Mouse (Mus musculus) heart, embryonic 14.5 days (tissue): ENCODE measurements at regions not wholly inside any gene's neighbourhood (a gene's known extent, or its start where the extent isn't known, plus 50 kb on each side); places are given as distances from the start of the nearest gene placed in this dataset.
"Not testable (repeated sequence)": the region's sequence is repeated elsewhere in the genome, so short reads cannot be mapped to it uniquely, and the experiment has no call there.

ENCODE experiments used
- ATAC-seq: fragments of 200-750 bp; cut with Nextera tagmentation; 2 replicates; pipeline ENCODE4 v1.8.0; 2017; ENCODE audit warnings: low read depth, moderate TSS enrichment; ENCODE audit not compliant: insufficient number of reproducible peaks, insufficient read depth, low FRiP score
- H3K27ac ChIP-seq, 2 experiments: fragments of 200-500 bp in 1 of 2; fragments of 300-500 bp in 1 of 2; sonication (generic) in 1 of 2; replicated peaks in 1 of 2; 2 replicates each; pipeline ENCODE4 v1.5.1; 2012 to 2014; ENCODE audit warnings: low read depth in 2 of 2, low read length in 2 of 2, control low read depth in 1 of 2, mild to moderate bottlenecking in 1 of 2, mixed read lengths in 1 of 2; ENCODE audit not compliant: control insufficient read depth in 1 of 2, insufficient read depth in 1 of 2
- H3K27me3 ChIP-seq: fragments of 300-500 bp; sonication (generic); 2 replicates; pipeline ENCODE4 v1.6.1; 2014; ENCODE audit warnings: mild to moderate bottlenecking, low read length, control low read depth; ENCODE audit not compliant: control insufficient read depth, insufficient read depth
- H3K36me3 ChIP-seq: fragments of 300-500 bp; sonication (generic); 2 replicates; pipeline ENCODE4 v1.6.1; 2014; ENCODE audit warnings: mild to moderate bottlenecking, control low read depth, low read length, mixed read lengths; ENCODE audit not compliant: control insufficient read depth, insufficient read depth
- H3K4me1 ChIP-seq, 2 experiments: fragments of 200-500 bp in 1 of 2; fragments of 300-500 bp in 1 of 2; sonication (generic) in 1 of 2; 2 replicates each; pipeline ENCODE4 v1.6.1; 2012 to 2014; ENCODE audit warnings: low read length in 2 of 2, control low read depth in 1 of 2, mixed read lengths in 1 of 2; ENCODE audit not compliant: control insufficient read depth in 2 of 2, insufficient read depth in 2 of 2
- H3K4me2 ChIP-seq: fragments of 300-500 bp; sonication (generic); 2 replicates; pipeline ENCODE4 v1.6.1; 2014; ENCODE audit warnings: mild to moderate bottlenecking, low read length
- H3K4me3 ChIP-seq, 2 experiments: fragments of 200-500 bp in 1 of 2; fragments of 300-500 bp in 1 of 2; sonication (generic) in 1 of 2; 2 replicates each; pipeline ENCODE4 v1.5.1; 2012 to 2014; ENCODE audit warnings: low read length in 2 of 2, mild to moderate bottlenecking in 2 of 2, control low read depth in 1 of 2, low read depth in 1 of 2, moderate library complexity in 1 of 2; ENCODE audit not compliant: control insufficient read depth in 1 of 2, insufficient read depth in 1 of 2
- H3K9ac ChIP-seq: fragments of 300-500 bp; sonication (generic); 2 replicates; pipeline ENCODE4 v1.6.1; 2014; ENCODE audit warnings: mild to moderate bottlenecking, low read length
- H3K9me3 ChIP-seq: fragments of 300-500 bp; sonication (generic); 2 replicates; pipeline ENCODE4 v1.6.1; 2016; ENCODE audit warnings: low read length, control low read depth; ENCODE audit not compliant: control insufficient read depth
- WGBS: fragments of 180-500 bp; shearing (Covaris S2); extraction: QIAGEN DNeasy Blood & Tissue Kit; methylation state at CpG from one replicate; pipeline ENCODE4 v1.1.7; 2014; 5-methylcytosine and 5-hydroxymethylcytosine counted together

DNA sequence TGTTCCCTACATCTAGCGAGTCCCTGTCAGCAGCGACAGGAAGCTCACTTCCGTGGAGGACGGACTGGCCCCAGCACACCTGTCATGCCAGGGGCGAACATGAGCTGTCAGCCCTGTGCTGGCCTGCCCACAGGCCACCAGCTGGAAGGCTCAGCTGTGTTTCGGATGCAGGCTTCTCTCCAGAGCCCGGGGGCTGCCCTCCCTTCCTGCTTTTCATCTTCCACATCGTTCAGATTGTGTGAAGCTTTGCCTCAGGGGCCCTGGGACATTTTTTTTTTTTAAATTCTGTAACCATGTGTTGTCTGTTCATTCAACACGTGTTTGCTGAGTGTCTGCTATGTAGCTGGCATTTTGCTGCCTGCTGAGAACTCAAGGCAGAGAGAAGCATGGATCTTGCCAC lies 167.2 kb downstream of the Csl start:
- Histone ChIP-seq H3K27me3 (no peaks in the 10 kb centered on the region), H3K4me1 (no peaks in the 10 kb centered on the region), H3K36me3 (no peaks in the 10 kb centered on the region), H3K9me3 (no peaks in the 10 kb centered on the region), H3K4me2 (peak overlapping the region; percentile 23), H3K9ac (no peak overlapping the region), H3K27ac (no peak overlapping the region), H3K4me3 (no peak overlapping the region)
- WGBS: 41% methylated on average over 9 of the region's 9 CpGs
- ATAC-seq: no peak

GRCm38 (mm10) chr10:99595659-99596058 lies 163.8 kb downstream of the Csl start:
- Histone ChIP-seq H3K9ac (no peak overlapping the region), H3K4me2 (no peak overlapping the region), H3K27me3 (no peaks in the 10 kb centered on the region), H3K4me3 (no peak overlapping the region), H3K4me1 (no peaks in the 10 kb centered on the region), H3K27ac (no peak overlapping the region), H3K36me3 (no peaks in the 10 kb centered on the region), H3K9me3 (no peaks in the 10 kb centered on the region)
- ATAC-seq: no peak
- whole genome bisulfite sequencing: 79% methylated on average over 14 of the region's 14 CpGs

DNA sequence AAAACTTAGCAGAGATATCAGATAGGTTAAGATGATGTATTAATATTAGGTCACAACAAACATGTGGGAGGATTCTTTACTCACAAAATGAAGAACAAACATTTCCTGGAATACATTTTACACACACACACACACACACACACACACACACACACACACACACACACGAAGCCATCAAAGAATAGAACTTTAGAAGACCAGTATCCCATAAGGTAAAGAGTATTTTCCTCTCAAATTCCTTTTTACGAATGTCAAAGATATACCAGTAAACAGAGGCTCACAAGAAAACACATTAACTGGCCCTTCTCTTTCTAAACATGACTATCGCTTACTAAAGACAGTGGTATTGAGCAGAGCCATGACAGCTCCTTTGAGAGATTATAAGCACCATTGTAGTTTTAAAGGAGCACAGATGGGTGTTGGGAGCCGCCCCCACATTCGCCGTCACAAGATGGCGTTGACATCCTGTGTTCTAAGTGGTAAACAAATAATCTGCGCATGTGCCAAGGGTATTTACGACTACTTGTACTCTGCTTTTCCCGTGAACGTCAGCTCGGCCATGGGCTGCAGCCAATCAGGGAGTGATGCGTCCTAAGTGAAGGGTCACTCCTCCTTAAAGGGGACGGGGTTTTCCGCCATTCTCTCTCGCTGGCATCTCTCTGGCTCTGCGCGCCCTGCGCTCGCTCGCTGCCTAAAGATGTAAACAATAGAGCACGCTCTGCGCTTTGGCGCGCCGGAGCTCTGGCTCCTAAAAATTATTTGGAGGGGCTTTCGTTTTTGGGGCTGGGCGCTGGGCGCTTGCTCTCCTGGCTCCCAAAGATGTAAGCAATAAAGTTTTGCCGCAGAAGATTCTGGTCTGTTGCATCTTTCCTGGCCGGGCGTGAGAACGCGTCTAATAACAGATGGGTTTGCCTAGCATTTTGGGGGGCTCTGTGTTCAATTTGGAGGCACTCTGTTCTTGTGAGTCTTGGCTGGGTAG lies 160.0 kb downstream of the Csl start:
- H3K27ac ChIP-seq, H3K36me3 ChIP-seq, ATAC-seq, H3K4me1 ChIP-seq, H3K9me3 ChIP-seq, H3K27me3 ChIP-seq: not testable (repeated sequence)
- Histone ChIP-seq H3K4me2 (peak overlapping the region; percentile 51), H3K4me3 (peak overlapping the region; percentile 40 to 44), H3K9ac (peak overlapping the region; percentile 48)
- 52% methylated on average over 20 of the region's 34 CpGs for WGBS

DNA sequence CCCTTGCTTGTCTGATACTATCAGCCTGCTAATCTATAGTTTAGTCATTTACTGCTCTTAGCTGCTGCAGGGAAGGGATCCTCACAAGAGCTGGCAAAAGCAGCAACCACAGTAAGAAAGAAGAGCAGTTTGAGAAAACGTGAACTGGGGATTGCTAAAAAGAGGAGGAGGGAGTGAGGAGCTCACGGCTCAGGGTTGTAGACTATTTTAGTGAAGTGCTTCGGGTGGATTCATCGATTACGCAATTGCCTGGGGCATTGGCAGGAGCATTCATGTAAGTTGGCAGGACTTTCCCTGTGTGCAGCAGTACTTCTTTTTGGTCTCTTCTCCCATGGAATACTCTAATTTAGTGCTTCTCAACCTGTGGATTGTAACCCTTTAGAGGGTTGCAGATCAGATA lies 157.1 kb downstream of the Csl start:
- no peaks in the 10 kb centered on the region for H3K9me3 ChIP-seq
- 80% methylated on average over 5 of the region's 5 CpGs for WGBS
- ATAC-seq: no peak
- H3K9ac ChIP-seq: no peak overlapping the region
- H3K36me3 ChIP-seq: no peaks in the 10 kb centered on the region
- no peak overlapping the region for H3K4me3 ChIP-seq
- H3K4me2 ChIP-seq: no peak overlapping the region
- H3K4me1 ChIP-seq: no peaks in the 10 kb centered on the region
- H3K27ac ChIP-seq: no peak overlapping the region
- H3K27me3 ChIP-seq: no peaks in the 10 kb centered on the region

GRCm38 (mm10) chr10:99604172-99604571 lies 155.3 kb downstream of the Csl start:
- Histone ChIP-seq H3K36me3 (no peaks in the 10 kb centered on the region), H3K27ac (no peak overlapping the region), H3K4me1 (no peaks in the 10 kb centered on the region), H3K4me2 (no peak overlapping the region), H3K4me3 (no peak overlapping the region), H3K9ac (no peak overlapping the region), H3K9me3 (no peaks in the 10 kb centered on the region), H3K27me3 (no peaks in the 10 kb centered on the region)
- no peak for ATAC-seq
- 91% methylated on average over 1 of the region's 1 CpGs for WGBS

DNA sequence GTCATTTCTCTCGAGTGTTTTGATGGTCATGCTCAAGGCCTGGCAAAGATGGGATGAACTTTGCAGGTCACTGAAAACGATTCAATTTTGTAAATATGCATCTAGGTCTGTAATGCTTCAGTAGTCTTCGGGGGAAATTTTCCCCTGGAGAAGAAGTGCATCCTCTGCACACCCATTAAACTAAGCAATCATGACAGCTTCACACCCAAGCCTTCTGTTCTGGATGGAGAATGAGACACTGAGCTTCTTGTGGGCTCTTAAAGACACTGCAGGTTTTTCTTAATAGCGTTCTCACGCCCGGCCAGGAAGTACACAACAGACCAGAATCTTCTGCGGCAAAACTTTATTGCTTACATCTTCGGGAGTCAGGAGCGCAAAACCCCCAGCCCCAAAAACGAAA lies 151.0 kb downstream of the Csl start:
- no peak overlapping the region for H3K4me2 ChIP-seq
- no peak overlapping the region for H3K27ac ChIP-seq
- H3K36me3 ChIP-seq: no peaks in the 10 kb centered on the region
- no peaks in the 10 kb centered on the region for H3K27me3 ChIP-seq
- peaks cover 4% of the 10 kb centered on the region; the same call in 1 of the 2 replicates for H3K9me3 ChIP-seq
- H3K9ac ChIP-seq: no peak overlapping the region
- ATAC-seq: no peak
- H3K4me3 ChIP-seq: no peak overlapping the region
- H3K4me1 ChIP-seq: no peaks in the 10 kb centered on the region
- 80% methylated on average over 10 of the region's 10 CpGs for WGBS

GRCm38 (mm10) chr10:99609420-99609819 lies 150.0 kb downstream of the Csl start:
- Histone ChIP-seq H3K4me3 (no peak overlapping the region), H3K9ac (no peak overlapping the region), H3K9me3 (peaks cover 4% of the 10 kb centered on the region; the same call in 1 of the 2 replicates), H3K36me3 (no peaks in the 10 kb centered on the region), H3K4me1 (no peaks in the 10 kb centered on the region), H3K27me3 (no peaks in the 10 kb centered on the region), H3K27ac (no peak overlapping the region), H3K4me2 (no peak overlapping the region)
- 87% methylated on average over 3 of the region's 3 CpGs for WGBS
- ATAC-seq: no peak
